Mouse (Mus musculus): ENCODE results near the gene Pnmt. TPM values are rescaled to one million over a fixed set of nuclear protein-coding genes. Genes with fewer than 3 reads are reported as not detected.

Pnmt gene
- total RNA-seq, 2 experiments from 2014 or later = 1.3 to 1.7 TPM

GRCm38 (mm10) chr11:98356625-98357394, 29.4 kb upstream of the Pnmt start:
- intact Hi-C loops (cut with DNase I) = no loop called here
- DNase-seq (ENCODE audit: low spot score) = no peak

GRCm38 (mm10) chr11:98357396-98358160, 28.7 kb upstream of the Pnmt start:
- DNase-seq (ENCODE audit: low spot score) = no peak
- intact Hi-C loops (cut with DNase I) = no loop called here

- peak; percentile 78 for DNase-seq (ENCODE audit: low spot score)
- intact Hi-C loops (cut with DNase I) = no loop called here
Measured at GRCm38 (mm10) chr11:98358161-98359083, 27.8 kb upstream of the Pnmt start, which contains the start of gene Stard3. Stard3 (plus strand) TSS chr11:98358368.

GRCm38 (mm10) chr11:98360866-98361521, 25.3 kb upstream of the Pnmt start:
- intact Hi-C loops (cut with DNase I) = no loop called here
- DNase-seq (ENCODE audit: low spot score) = no peak

- no peak for DNase-seq (ENCODE audit: low spot score)
- intact Hi-C loops (cut with DNase I) = no loop called here
Measured at GRCm38 (mm10) chr11:98363817-98364216, 22.4 kb upstream of the Pnmt start.

- no peak for DNase-seq (ENCODE audit: low spot score)
- intact Hi-C loops (cut with DNase I) = no loop called here
Measured at GRCm38 (mm10) chr11:98364410-98364809, 21.8 kb upstream of the Pnmt start.

- no peak for DNase-seq (ENCODE audit: low spot score)
- intact Hi-C loops (cut with DNase I) = no loop called here
Measured at GRCm38 (mm10) chr11:98366290-98366689, 20.0 kb upstream of the Pnmt start.

GRCm38 (mm10) chr11:98367171-98367862, 18.9 kb upstream of the Pnmt start:
- DNase-seq (ENCODE audit: low spot score) = no peak
- intact Hi-C loops (cut with DNase I) = no loop called here

- no peak for DNase-seq (ENCODE audit: low spot score)
- intact Hi-C loops (cut with DNase I) = no loop called here
Measured at GRCm38 (mm10) chr11:98367863-98368186, 18.4 kb upstream of the Pnmt start.

GRCm38 (mm10) chr11:98369337-98369736, 16.9 kb upstream of the Pnmt start:
- intact Hi-C loops (cut with DNase I) = no loop called here
- DNase-seq (ENCODE audit: low spot score) = no peak

- intact Hi-C loops (cut with DNase I) = no loop called here
- DNase-seq (ENCODE audit: low spot score) = no peak
Measured at GRCm38 (mm10) chr11:98370588-98370987, 15.7 kb upstream of the Pnmt start.

- intact Hi-C loops (cut with DNase I) = loop anchor here (2.0 kb wide), 1 partner anchor 29 kb away; no protein-coding TSS in a partner anchor
- DNase-seq (ENCODE audit: low spot score) = no peak
Measured at GRCm38 (mm10) chr11:98371556-98372240, 14.6 kb upstream of the Pnmt start.

GRCm38 (mm10) chr11:98372406-98372805, 13.8 kb upstream of the Pnmt start:
- DNase-seq (ENCODE audit: low spot score) = no peak
- intact Hi-C loops (cut with DNase I) = loop anchor here (2.0 kb wide), 1 partner anchor 30 kb away; no protein-coding TSS in a partner anchor

GRCm38 (mm10) chr11:98373244-98373643, 13.0 kb upstream of the Pnmt start:
- no peak for DNase-seq (ENCODE audit: low spot score)
- intact Hi-C loops (cut with DNase I) = loop anchor here (2.0 kb wide), 1 partner anchor 30 kb away; no protein-coding TSS in a partner anchor

GRCm38 (mm10) chr11:98374266-98374665, 12.0 kb upstream of the Pnmt start:
- no peak for DNase-seq (ENCODE audit: low spot score)
- intact Hi-C loops (cut with DNase I) = no loop called here

GRCm38 (mm10) chr11:98376756-98377155, 9.5 kb upstream of the Pnmt start:
- DNase-seq (ENCODE audit: low spot score) = no peak
- intact Hi-C loops (cut with DNase I) = no loop called here

- intact Hi-C loops (cut with DNase I) = no loop called here
- peak; percentile 56 for DNase-seq (ENCODE audit: low spot score)
Measured at GRCm38 (mm10) chr11:98377787-98378186, 8.5 kb upstream of the Pnmt start.

- intact Hi-C loops (cut with DNase I) = no loop called here
- DNase-seq (ENCODE audit: low spot score) = no peak
Measured at GRCm38 (mm10) chr11:98379379-98379778, 6.9 kb upstream of the Pnmt start.
